ENCODE assay signal across 9 mouse cellular contexts in genomic region chr4:139877269-139877668, GRCm38 (mm10). TPM values are rescaled to one million over a fixed set of nuclear protein-coding genes. Genes with fewer than 3 reads are reported as not detected.
DNase-seq lines count a peak whose midpoint lies in the region; ATAC-seq lines count a peak whose summit lies in the region.
"Had no signal": no experiment of that assay in that cellular context is flagged by ENCODE, and none has a peak within 500 bp of the region (broad histone marks: within the 10 kb centered on the region; RNA-seq: fewer than 3 reads in every experiment).

No protein-coding gene starts in this region.

- no peaks in the 10 kb centered on the region; the same call in 1 of the 2 replicates for H3K27me3 ChIP-seq in heart, embryonic 11.5 days (ENCODE audit: control insufficient read depth, insufficient read depth, low read length)
- no peaks in the 10 kb centered on the region for H3K27me3 ChIP-seq in kidney, embryonic 14.5 days (ENCODE audit: control insufficient read depth, insufficient read depth, low read length)
- peaks cover 3% of the 10 kb centered on the region; the same call in 1 of the 2 replicates for H3K27me3 ChIP-seq in limb, embryonic 13.5 days
- no peaks in the 10 kb centered on the region; the same call in 1 of the 2 replicates for H3K27me3 ChIP-seq in neural tube, embryonic 13.5 days

- no peak overlapping the region for H3K4me2 ChIP-seq in heart, embryonic 11.5 days
- no peak overlapping the region for H3K4me2 ChIP-seq in kidney, embryonic 14.5 days (replicated peaks; ENCODE audit: low read depth, low read length)
- no peak overlapping the region for H3K4me2 ChIP-seq in limb, embryonic 13.5 days (replicated peaks)
- no peak overlapping the region for H3K4me2 ChIP-seq in neural tube, embryonic 13.5 days

- H3K27ac ChIP-seq in heart, embryonic 11.5 days (ENCODE audit: low read depth, low read length) = no peak overlapping the region
- H3K27ac ChIP-seq in kidney, embryonic 14.5 days (ENCODE audit: low read depth, low read length) = no peak overlapping the region
- no peak overlapping the region for H3K27ac ChIP-seq in limb, embryonic 13.5 days
- no peak overlapping the region for H3K27ac ChIP-seq in neural tube, embryonic 13.5 days (replicated peaks)

- no peaks in the 10 kb centered on the region for H3K36me3 ChIP-seq in heart, embryonic 11.5 days (ENCODE audit: control insufficient read depth, insufficient read depth, low read length)
- H3K36me3 ChIP-seq in kidney, embryonic 14.5 days (ENCODE audit: control insufficient read depth, insufficient read depth, low read length) = no peaks in the 10 kb centered on the region
- H3K36me3 ChIP-seq in limb, embryonic 13.5 days = no peaks in the 10 kb centered on the region
- no peaks in the 10 kb centered on the region for H3K36me3 ChIP-seq in neural tube, embryonic 13.5 days

- ATAC-seq in heart, embryonic 11.5 days (replicated peaks; ENCODE audit: insufficient number of reproducible peaks, low FRiP score, low TSS enrichment) = no peak
- peak; percentile 67; the same call in 1 of the 2 replicates for ATAC-seq in frontal cortex, adult (ENCODE audit: low TSS enrichment)
- peak; percentile 64; the same call in 1 of the 2 replicates for ATAC-seq in kidney, embryonic 14.5 days (ENCODE audit: low FRiP score, low TSS enrichment)
- peak; percentile 40; the same call in 1 of the 2 replicates for ATAC-seq in limb, embryonic 13.5 days (ENCODE audit: low FRiP score, low read depth)
- ATAC-seq in neural tube, embryonic 13.5 days (ENCODE audit: low read depth) = peak; percentile 75; the same call in 1 of the 2 replicates

- WGBS in heart, embryonic 11.5 days (ENCODE audit: insufficient replicate concordance) = 9% methylated on average over 4 of the region's 4 CpGs
- WGBS in kidney, embryonic 14.5 days = 10% methylated on average over 4 of the region's 4 CpGs
- 14% methylated on average over 4 of the region's 4 CpGs for WGBS in limb, embryonic 13.5 days
- WGBS in neural tube, embryonic 13.5 days = 12% methylated on average over 4 of the region's 4 CpGs

- DNase-seq in heart, adult 8-10 months (ENCODE audit: low spot score) = peak; percentile 21
- DNase-seq in cerebellum, adult 8-10 months = peak; percentile 59
- peak; percentile 33 for DNase-seq in thymus, postnatal 14 days

- no peaks in the 10 kb centered on the region for H3K4me1 ChIP-seq in heart, embryonic 11.5 days (ENCODE audit: control insufficient read depth, insufficient read depth, low read length)
- no peaks in the 10 kb centered on the region for H3K4me1 ChIP-seq in kidney, embryonic 14.5 days (ENCODE audit: control insufficient read depth, insufficient read depth, low read length)
- no peaks in the 10 kb centered on the region for H3K4me1 ChIP-seq in limb, embryonic 13.5 days
- no peaks in the 10 kb centered on the region for H3K4me1 ChIP-seq in neural tube, embryonic 13.5 days (replicated peaks)

- no peak overlapping the region for H3K9ac ChIP-seq in heart, embryonic 11.5 days (ENCODE audit: low read depth, low read length)
- no peak overlapping the region for H3K9ac ChIP-seq in kidney, embryonic 14.5 days (ENCODE audit: low read depth, low read length)
- no peak overlapping the region for H3K9ac ChIP-seq in limb, embryonic 13.5 days
- no peak overlapping the region for H3K9ac ChIP-seq in neural tube, embryonic 13.5 days

- no peak overlapping the region for H3K4me3 ChIP-seq in heart, embryonic 11.5 days (ENCODE audit: low read depth, low read length)
- H3K4me3 ChIP-seq in kidney, embryonic 14.5 days (ENCODE audit: low read length) = no peak overlapping the region
- H3K4me3 ChIP-seq in limb, embryonic 13.5 days = no peak overlapping the region
- no peak overlapping the region for H3K4me3 ChIP-seq in neural tube, embryonic 13.5 days

- no peaks in the 10 kb centered on the region for H3K9me3 ChIP-seq in heart, embryonic 11.5 days (replicated peaks; ENCODE audit: control insufficient read depth, low read length)
- H3K9me3 ChIP-seq in kidney, embryonic 14.5 days (ENCODE audit: control insufficient read depth, low read length) = no peaks in the 10 kb centered on the region
- H3K9me3 ChIP-seq in limb, embryonic 13.5 days = no peaks in the 10 kb centered on the region
- no peaks in the 10 kb centered on the region; the same call in 1 of the 2 replicates for H3K9me3 ChIP-seq in neural tube, embryonic 13.5 days

RNA-seq across cellular contexts. Expression of gene Pax7, which starts 43.9 kb away (rescaled TPM):
- not detected for total RNA-seq in heart, adult 8-10 months (2022)
- polyA plus RNA-seq in heart, embryonic 11.5 days (2014; fragmentation: Nextera tagmentation; extraction: Ambion mirVana) = 0.04 and 0.11 TPM in 2 replicates
- not detected in 2 replicates for polyA plus RNA-seq in kidney, embryonic 14.5 days (2014; fragmentation: Nextera tagmentation; extraction: Ambion mirVana)
- 0.90 and 0.92 TPM in 2 replicates for polyA plus RNA-seq in limb, embryonic 13.5 days (2015; fragmentation: Nextera tagmentation; extraction: Ambion mirVana)
- polyA plus RNA-seq in neural tube, embryonic 13.5 days (2015; fragmentation: Nextera tagmentation; extraction: Ambion mirVana) = 0.50 and 0.70 TPM in 2 replicates
- polyA plus RNA-seq: liver, embryonic 16.5 days had no signal
